In genomic region chr5:111421424-111421823, GRCm38 (mm10) we compare ENCODE assay signal across 10 mouse cellular contexts. TPM values are rescaled to one million over a fixed set of nuclear protein-coding genes. Genes with fewer than 3 reads are reported as not detected.
DNase-seq lines count a peak whose midpoint lies in the region; ATAC-seq and TF ChIP-seq lines count a peak whose summit lies in the region.
"Had no signal": no experiment of that assay in that cellular context is flagged by ENCODE, and none has a peak within 500 bp of the region (broad histone marks: within the 10 kb centered on the region; RNA-seq: fewer than 3 reads in every experiment).

No protein-coding gene starts in this region.

- no peak for TF ChIP-seq CTCF in left cerebral cortex, adult 2 months (IDR thresholded peaks at IDR 0.05)
- no peak for TF ChIP-seq CTCF in intestine, postnatal 0 days (IDR thresholded peaks at IDR 0.05; ENCODE audit: low read depth)

- peaks cover 81% of the 10 kb centered on the region for H3K36me3 ChIP-seq in forebrain, embryonic 10.5 days (replicated peaks)
- H3K36me3 ChIP-seq in intestine, postnatal 0 days (ENCODE audit: control insufficient read depth, insufficient read depth): no peaks in the 10 kb centered on the region
- no peaks in the 10 kb centered on the region for H3K36me3 ChIP-seq in neural tube, embryonic 15.5 days
- H3K36me3 ChIP-seq: G1E had no signal

- H3K4me2 ChIP-seq in intestine, postnatal 0 days (replicated peaks; ENCODE audit: low read depth): peak overlapping the region; percentile 21; the same call in 1 of the 2 replicates
- H3K4me2 ChIP-seq in neural tube, embryonic 15.5 days: peak overlapping the region; percentile 97

- peaks cover 40% of the 10 kb centered on the region for H3K27me3 ChIP-seq in forebrain, embryonic 10.5 days (ENCODE audit: poor library complexity, severe bottlenecking)
- H3K27me3 ChIP-seq in intestine, postnatal 0 days (replicated peaks; ENCODE audit: control insufficient read depth, insufficient read depth, low read length): peaks cover 46% of the 10 kb centered on the region
- no peaks in the 10 kb centered on the region for H3K27me3 ChIP-seq in neural tube, embryonic 15.5 days (replicated peaks)

- 72% methylated on average over 15 of the region's 15 CpGs for WGBS in forebrain, embryonic 10.5 days
- WGBS in intestine, postnatal 0 days: 84% methylated on average over 15 of the region's 15 CpGs
- WGBS in neural tube, embryonic 15.5 days: 44% methylated on average over 15 of the region's 15 CpGs

- no peaks in the 10 kb centered on the region for H3K9me3 ChIP-seq in forebrain, embryonic 10.5 days
- H3K9me3 ChIP-seq in intestine, postnatal 0 days (ENCODE audit: control insufficient read depth): no peaks in the 10 kb centered on the region
- H3K9me3 ChIP-seq in neural tube, embryonic 15.5 days (replicated peaks): no peaks in the 10 kb centered on the region

- no peak for ATAC-seq in intestine, postnatal 0 days
- ATAC-seq in neural tube, embryonic 15.5 days (ENCODE audit: low FRiP score): no peak

- H3K9ac ChIP-seq in intestine, postnatal 0 days (ENCODE audit: low read depth, low read length): no peak overlapping the region
- peak overlapping the region; percentile 74 for H3K9ac ChIP-seq in neural tube, embryonic 15.5 days (replicated peaks)

- H3K4me1 ChIP-seq in forebrain, embryonic 10.5 days: peaks cover 92% of the 10 kb centered on the region
- no peaks in the 10 kb centered on the region for H3K4me1 ChIP-seq in intestine, postnatal 0 days (replicated peaks; ENCODE audit: control insufficient read depth, insufficient read depth, low read length)
- peaks cover 91% of the 10 kb centered on the region for H3K4me1 ChIP-seq in neural tube, embryonic 15.5 days

- H3K4me3 ChIP-seq in left cerebral cortex, adult 2 months: peak overlapping the region; percentile 89
- H3K4me3 ChIP-seq in forebrain, embryonic 10.5 days: peak overlapping the region; percentile 97
- H3K4me3 ChIP-seq in intestine, postnatal 0 days (ENCODE audit: low read depth, low read length): no peak overlapping the region
- H3K4me3 ChIP-seq in neural tube, embryonic 15.5 days (replicated peaks): peak overlapping the region; percentile 73
- H3K4me3 ChIP-seq: megakaryocyte, embryonic 14.5 days had no signal

- intact Hi-C loops in left cerebral cortex, adult 2 months (cut with DNase I): no loop called here

- peak overlapping the region; percentile 90 for H3K27ac ChIP-seq in left cerebral cortex, adult 2 months
- H3K27ac ChIP-seq in forebrain, embryonic 10.5 days: peak overlapping the region; percentile 99
- H3K27ac ChIP-seq in intestine, postnatal 0 days (ENCODE audit: low read depth, low read length): no peak overlapping the region
- no peak overlapping the region for H3K27ac ChIP-seq in neural tube, embryonic 15.5 days (replicated peaks)

- DNase-seq in left cerebral cortex, adult 2 months (ENCODE audit: extremely low spot score in 1 of 2, low spot score in 2 of 2): no peak
- no peak for DNase-seq in left cerebral cortex, adult 11 months (ENCODE audit: low spot score)
- DNase-seq in forebrain, embryonic 10.5 days (ENCODE audit: extremely low spot score, low spot score): no peak
- DNase-seq in natural killer cell, adult 2 months (ENCODE audit: low spot score in 2 of 2): no peak
- no peak for DNase-seq in ovary, postnatal 36 days (ENCODE audit: low spot score)
- no peak for DNase-seq in layer of hippocampus, postnatal 10 days (ENCODE audit: low spot score in 2 of 2)

RNA-seq across cellular contexts. Expression of gene Mn1, which starts 4.3 kb away (rescaled TPM):
- 10 to 100 TPM; 61.9 to 76.6 TPM for total RNA-seq in left cerebral cortex, adult 2 months (2021)
- polyA plus RNA-seq in forebrain, embryonic 10.5 days (2016; fragmentation: Nextera tagmentation; extraction: Ambion mirVana): 36.5 and 40.0 TPM in 2 replicates
- 2.8 and 3.1 TPM in 2 replicates for polyA plus RNA-seq in intestine, postnatal 0 days (2015; fragmentation: Nextera tagmentation; extraction: Ambion mirVana)
- polyA plus RNA-seq in neural tube, embryonic 15.5 days (2015; fragmentation: Nextera tagmentation; extraction: Ambion mirVana): 15.2 and 18.3 TPM in 2 replicates
- total RNA-seq in layer of hippocampus, postnatal 10 days (2021): 10 to 100 TPM; 33.7 to 36.8 TPM
- polyA plus RNA-seq: G1E had no signal

Comparison
In these comparisons a context has a peak if more than half of its experiments do, and no peak if none do; other contexts are left out.
1. H3K27ac ChIP-seq: peak in left cerebral cortex, adult 2 months (single experiment) and forebrain, embryonic 10.5 days (single experiment); none in intestine, postnatal 0 days (single experiment) and neural tube, embryonic 15.5 days (single experiment).